Mouse (Mus musculus) C2C12 (cell line): ENCODE measurements around the gene Arfgap1. TPM values are rescaled to one million over a fixed set of nuclear protein-coding genes. Genes with fewer than 3 reads are reported as not detected.
A peak's percentile ranks its signal among the peaks of the same experiment; 100 is the strongest.

ENCODE experiments used
- H3K27me3 ChIP-seq: one replicate; pipeline ENCODE4 v1.6.1; 2011; ENCODE audit not compliant: control insufficient read depth, insufficient read depth, insufficient read length
- H3K36me3 ChIP-seq: one replicate; pipeline ENCODE4 v1.6.1; 2011; ENCODE audit not compliant: control insufficient read depth, insufficient read depth
- H3K4me3 ChIP-seq: one replicate; pipeline ENCODE4 v1.5.1; 2011; ENCODE audit warnings: mild to moderate bottlenecking, control low read depth; ENCODE audit not compliant: poor library complexity, insufficient read depth, severe bottlenecking
- H3K79me2 ChIP-seq: one replicate; pipeline ENCODE4 v1.6.1; 2011; ENCODE audit not compliant: control insufficient read depth, insufficient read depth
- H3K79me3 ChIP-seq: one replicate; pipeline ENCODE4 v1.6.1; 2011; ENCODE audit warnings: low read depth, control low read depth
- H3ac ChIP-seq: one replicate; pipeline ENCODE3; 2011; ENCODE audit warnings: low read depth; ENCODE audit not compliant: control insufficient read depth, insufficient read length
- CEBPB ChIP-seq: IDR thresholded peaks from one replicate; pipeline ENCODE4 v1.6.1; 2011; ENCODE audit warnings: low read depth, mild to moderate bottlenecking, control low read depth, moderate library complexity
- CTCF ChIP-seq: IDR thresholded peaks from one replicate; pipeline ENCODE4 v1.5.1; 2011; ENCODE audit not compliant: control insufficient read depth, insufficient read depth, insufficient read length
- FOSL1 ChIP-seq: IDR thresholded peaks from one replicate; pipeline ENCODE4 v1.8.0; 2011; ENCODE audit warnings: mild to moderate bottlenecking, low read length; ENCODE audit not compliant: poor library complexity, insufficient read depth, severe bottlenecking
- MAX ChIP-seq: IDR thresholded peaks from one replicate; pipeline ENCODE4 v1.6.1; 2011; ENCODE audit warnings: mild to moderate bottlenecking, control low read depth
- MYOD1 ChIP-seq: IDR thresholded peaks from one replicate; pipeline ENCODE4 v1.6.1; 2011; ENCODE audit warnings: low read depth; ENCODE audit not compliant: control insufficient read depth, insufficient read length
- MYOG ChIP-seq: IDR thresholded peaks from one replicate; pipeline ENCODE4 v1.6.1; 2011; ENCODE audit not compliant: control insufficient read depth, insufficient read length; ENCODE audit errors: extremely low read depth
- USF1 ChIP-seq: IDR thresholded peaks from one replicate; pipeline ENCODE4 v1.6.1; 2011; ENCODE audit warnings: low read depth, mild to moderate bottlenecking, control low read depth, moderate library complexity
- polyA plus RNA-seq: library from polyadenylated mRNA; unstranded; fragments of >200 nt; fragmentation: generic; extraction: Trizol; gene quantifications from one replicate; pipeline ENCODE4 v1.2.1, GENCODE M21; 2012; ENCODE audit warnings: missing spikeins

The Arfgap1 gene
- polyA plus RNA-seq, 1 experiment, result 46.6 TPM

DNA sequence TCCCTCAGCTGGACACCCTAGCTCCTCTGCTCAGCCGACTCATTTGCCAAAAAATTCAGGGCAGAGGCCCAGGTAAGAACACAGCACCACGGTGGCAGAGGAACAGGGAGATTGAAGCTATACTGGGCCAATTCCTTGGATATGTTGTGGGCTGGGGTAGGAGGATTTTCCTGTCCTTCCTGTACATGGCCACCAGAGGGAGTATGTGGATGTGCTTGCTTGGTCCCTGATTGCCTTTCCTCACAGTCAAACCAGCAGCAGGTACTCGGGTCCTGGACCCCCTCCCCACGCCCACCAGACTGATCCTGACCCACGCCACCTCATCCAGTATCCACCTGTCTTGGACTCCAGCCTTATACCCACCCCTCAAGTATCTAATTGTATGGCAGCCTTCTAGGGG is 29.4 kb downstream of the Arfgap1 start:
- Histone ChIP-seq H3ac (no peak overlapping the region), H3K4me3 (no peak overlapping the region), H3K27me3 (peaks cover 30% of the 10 kb centered on the region), H3K79me2 (no peaks in the 10 kb centered on the region), H3K36me3 (no peaks in the 10 kb centered on the region), H3K79me3 (no peaks in the 10 kb centered on the region)
- TF ChIP-seq CEBPB (no peak), CTCF (peak; percentile 56)

DNA sequence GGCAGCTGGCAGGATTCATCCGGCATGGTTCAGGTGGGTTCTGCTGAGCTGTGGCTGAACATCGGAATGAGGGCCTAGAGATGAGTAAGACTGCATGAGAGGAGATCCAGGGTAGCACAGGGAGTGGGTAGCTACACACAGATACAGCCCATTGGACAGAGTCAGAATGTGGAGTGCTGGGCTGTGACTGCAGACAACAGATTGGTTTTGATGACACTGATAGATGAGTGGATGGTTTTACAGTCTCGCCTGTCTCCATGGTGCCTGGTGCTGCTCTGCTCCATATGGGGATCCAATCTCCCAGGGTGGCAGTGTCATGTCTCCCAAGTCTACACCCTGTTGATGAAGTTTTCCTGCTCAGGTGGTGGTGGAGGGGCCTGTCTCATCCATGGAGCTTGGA is 29.9 kb downstream of the Arfgap1 start:
- no peaks in the 10 kb centered on the region for H3K36me3 ChIP-seq
- TF ChIP-seq CTCF (no peak), USF1 (no peak), MYOD1 (no peak)
- no peaks in the 10 kb centered on the region for H3K79me3 ChIP-seq
- no peak overlapping the region for H3ac ChIP-seq
- H3K79me2 ChIP-seq, result no peaks in the 10 kb centered on the region
- H3K27me3 ChIP-seq, result peaks cover 35% of the 10 kb centered on the region
- H3K4me3 ChIP-seq, result no peak overlapping the region

DNA sequence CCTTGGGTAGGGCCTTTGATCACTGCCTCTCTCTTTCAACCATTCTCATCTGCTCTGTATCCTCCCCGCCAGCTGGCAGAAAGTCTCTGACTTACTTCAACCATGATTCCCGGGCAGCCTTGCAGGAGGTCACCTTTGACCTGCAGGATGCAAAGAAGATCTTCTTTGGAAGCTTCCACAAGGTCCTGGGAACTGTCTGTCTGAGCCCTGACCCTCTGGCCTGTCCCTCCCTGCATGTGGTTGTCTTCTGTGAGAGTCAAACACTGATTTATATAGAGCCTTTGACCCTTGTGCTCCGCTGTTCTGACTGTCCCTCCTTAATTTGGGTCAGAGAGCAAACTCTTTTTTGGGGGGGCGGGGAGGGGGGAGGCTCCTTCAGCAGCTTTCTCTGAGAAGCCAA is 40.0 kb downstream of the Arfgap1 start:
- Histone ChIP-seq H3K27me3 (peaks cover 61% of the 10 kb centered on the region), H3K79me2 (no peaks in the 10 kb centered on the region), H3K79me3 (no peaks in the 10 kb centered on the region), H3K36me3 (no peaks in the 10 kb centered on the region), H3K4me3 (no peak overlapping the region), H3ac (no peak overlapping the region)
- TF ChIP-seq FOSL1, result no peak
- TF ChIP-seq CEBPB, result no peak
- TF ChIP-seq USF1, result no peak
- no peak for TF ChIP-seq CTCF
- no peak for TF ChIP-seq MAX
- no peak for TF ChIP-seq MYOD1
- TF ChIP-seq MYOG, result no peak

DNA sequence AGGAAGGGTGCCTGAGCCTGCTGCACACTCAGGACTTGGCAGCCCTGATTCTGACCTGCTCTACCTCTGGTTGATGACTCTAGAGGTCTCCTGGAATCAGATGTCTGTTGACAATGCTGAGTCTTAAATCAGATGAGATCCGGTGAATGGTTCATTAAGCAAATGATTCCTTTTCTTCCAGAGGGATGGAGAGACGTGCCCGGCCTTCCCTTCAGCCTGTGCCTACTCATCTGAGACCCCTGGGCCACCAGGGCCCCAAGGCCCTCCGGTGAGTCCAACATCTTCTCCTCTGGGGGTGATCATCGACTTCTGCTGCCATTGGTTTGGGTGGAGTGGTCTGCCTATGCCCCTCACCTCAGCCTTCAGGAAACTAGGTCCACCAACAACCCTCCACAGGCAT is 41.3 kb downstream of the Arfgap1 start:
- TF ChIP-seq FOSL1 (no peak), CEBPB (no peak), USF1 (no peak), MYOG (no peak), CTCF (no peak), MYOD1 (no peak), MAX (no peak)
- no peaks in the 10 kb centered on the region for H3K36me3 ChIP-seq

DNA sequence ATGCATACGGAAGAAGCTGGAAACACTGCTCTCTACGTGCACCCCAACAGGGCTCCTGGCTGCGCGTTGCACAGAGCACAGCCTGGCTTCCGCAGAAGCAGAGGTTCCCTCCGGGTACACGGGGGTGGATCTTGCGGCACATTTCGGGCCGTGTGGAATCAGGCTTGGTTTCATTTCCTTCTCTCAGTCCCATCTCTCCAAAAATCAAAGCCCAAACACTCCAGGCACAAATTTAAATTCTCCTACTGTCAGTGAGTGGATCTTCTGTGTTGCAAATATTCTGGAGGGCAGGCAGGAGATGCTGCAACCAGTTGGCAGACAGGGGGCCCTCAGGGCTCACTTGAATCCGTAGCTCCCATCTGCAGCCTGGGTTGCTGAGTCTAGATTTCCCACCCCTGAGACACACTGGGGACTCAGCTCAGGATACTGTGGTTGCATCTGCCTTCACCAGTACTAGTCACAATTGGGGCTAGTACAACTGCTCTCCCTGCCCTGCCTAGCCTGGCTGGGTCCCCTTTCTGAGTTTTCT is 64.4 kb downstream of the Arfgap1 start:
- no peaks in the 10 kb centered on the region for H3K79me2 ChIP-seq
- no peaks in the 10 kb centered on the region for H3K79me3 ChIP-seq
- no peak overlapping the region for H3ac ChIP-seq
- TF ChIP-seq CTCF, result no peak
- no peak for TF ChIP-seq MYOG
- TF ChIP-seq USF1, result no peak
- no peak for TF ChIP-seq MAX
- TF ChIP-seq CEBPB, result no peak
- TF ChIP-seq FOSL1, result no peak
- no peak for TF ChIP-seq MYOD1
- peaks cover 94% of the 10 kb centered on the region for H3K27me3 ChIP-seq
- H3K4me3 ChIP-seq, result no peak overlapping the region
- no peaks in the 10 kb centered on the region for H3K36me3 ChIP-seq

More for the DNA sequence above, 41.3 kb downstream of the Arfgap1 start:
- Histone ChIP-seq H3ac (no peak overlapping the region), H3K79me2 (no peaks in the 10 kb centered on the region), H3K79me3 (no peaks in the 10 kb centered on the region), H3K4me3 (no peak overlapping the region), H3K27me3 (peaks cover 63% of the 10 kb centered on the region)

Other genes with a start within 250 kb of the Arfgap1 start
- gene Slc17a9, start 242.0 kb upstream of the Arfgap1 start, polyA plus RNA-seq, result 0.04 TPM
- gene Bhlhe23, start 190.3 kb upstream of the Arfgap1 start, polyA plus RNA-seq, result 0.01 TPM
- gene Ythdf1, start 46.3 kb upstream of the Arfgap1 start, polyA plus RNA-seq, result 33.4 TPM
- gene Birc7, start 38.2 kb upstream of the Arfgap1 start, polyA plus RNA-seq, result not detected
- not detected for gene Nkain4, start 12.5 kb upstream of the Arfgap1 start, polyA plus RNA-seq
- 0.07 TPM for gene Col20a1, start 19.3 kb downstream of the Arfgap1 start, polyA plus RNA-seq
- not detected for gene Chrna4, start 76.3 kb downstream of the Arfgap1 start, polyA plus RNA-seq
- not detected for gene Kcnq2, start 168.1 kb downstream of the Arfgap1 start, polyA plus RNA-seq
- gene Eef1a2, start 189.8 kb downstream of the Arfgap1 start, polyA plus RNA-seq, result 0.02 TPM
- gene Ppdpf, start 220.0 kb downstream of the Arfgap1 start, polyA plus RNA-seq, result 43.4 TPM
- gene Ptk6, start 235.6 kb downstream of the Arfgap1 start, polyA plus RNA-seq, result not detected
- not detected for gene Srms, start 246.0 kb downstream of the Arfgap1 start, polyA plus RNA-seq